9 mouse cellular contexts compared by ENCODE assay signal in the genomic region with DNA sequence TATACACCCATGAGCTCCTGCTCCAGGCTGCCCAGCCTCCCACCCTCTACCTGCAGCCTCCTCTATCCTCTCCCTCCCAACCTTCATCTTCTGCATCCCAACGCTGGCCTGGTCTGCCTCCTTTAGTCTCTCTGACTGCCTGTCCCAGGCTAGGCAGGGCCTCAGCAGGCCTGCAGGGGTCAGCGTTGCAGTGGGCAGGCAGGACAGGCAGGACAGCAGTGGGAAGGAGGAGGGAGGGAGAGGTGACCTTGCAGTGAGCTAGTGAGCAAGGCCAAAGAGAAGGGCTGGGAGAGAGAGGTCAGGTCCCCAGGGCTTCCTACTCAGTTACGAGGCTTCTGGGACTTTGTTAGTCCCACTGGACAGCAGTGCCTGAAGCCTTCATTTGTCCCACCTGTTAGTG. TPM values are rescaled to one million over a fixed set of nuclear protein-coding genes. Genes with fewer than 3 reads are reported as not detected.
DNase-seq lines count a peak whose midpoint lies in the region; TF ChIP-seq lines count a peak whose summit lies in the region.
"Had no signal": no experiment of that assay in that cellular context is flagged by ENCODE, and none has a peak within 500 bp of the region (broad histone marks: within the 10 kb centered on the region; RNA-seq: fewer than 3 reads in every experiment).

No protein-coding gene starts in this region.

- DNase-seq in gastrocnemius, postnatal 10 days: peak; percentile 34
- DNase-seq in gastrocnemius, postnatal 36 days: no peak
- peak; percentile 66 for DNase-seq in cerebellum, adult 8-10 months
- DNase-seq in kidney, postnatal 10 days: peak; percentile 67
- no peak for DNase-seq in spleen, adult 18-20 months
- no peak for DNase-seq in thymus, postnatal 25 days
- DNase-seq in left cerebral cortex, adult 11 months (ENCODE audit: low spot score): no peak

- intact Hi-C loops in gastrocnemius, postnatal 36 days (cut with DNase I): loop anchor here (5.0 kb wide), 1 partner anchor 60 kb away; no protein-coding TSS in a partner anchor

- no peaks in the 10 kb centered on the region for H3K79me3 ChIP-seq in C2C12 (ENCODE audit: low read depth)

- no peaks in the 10 kb centered on the region for H3K36me3 ChIP-seq in C2C12 (ENCODE audit: control insufficient read depth, insufficient read depth)
- H3K36me3 ChIP-seq: limb, embryonic 13.5 days had no signal

- TF ChIP-seq CTCF in C2C12 (IDR thresholded peaks at IDR 0.05; ENCODE audit: control insufficient read depth, insufficient read depth, insufficient read length): peak; percentile 25

- H3ac ChIP-seq in C2C12 (ENCODE audit: control insufficient read depth, insufficient read length, low read depth): no peak overlapping the region

- H3K4me3 ChIP-seq in C2C12 (ENCODE audit: insufficient read depth, poor library complexity, severe bottlenecking): no peak overlapping the region
- H3K4me3 ChIP-seq: limb, embryonic 13.5 days had no signal

- H3K79me2 ChIP-seq in C2C12 (ENCODE audit: control insufficient read depth, insufficient read depth): no peaks in the 10 kb centered on the region

- H3K27me3 ChIP-seq in C2C12 (ENCODE audit: control insufficient read depth, insufficient read depth, insufficient read length): peaks cover 55% of the 10 kb centered on the region

TF ChIP-seq in C2C12, 6 proteins besides CTCF, POLR2A, EP300 and RAD21:
- TF ChIP-seq MYOG (IDR thresholded peaks at IDR 0.05; ENCODE audit: control insufficient read depth, extremely low read depth, insufficient read length): no peak
- no peak for TF ChIP-seq MAX (IDR thresholded peaks at IDR 0.05)
- no peak for TF ChIP-seq FOSL1 (IDR thresholded peaks at IDR 0.05; ENCODE audit: insufficient read depth, low read length, poor library complexity, severe bottlenecking)
- TF ChIP-seq USF1 (IDR thresholded peaks at IDR 0.05; ENCODE audit: low read depth): no peak
- TF ChIP-seq CEBPB (IDR thresholded peaks at IDR 0.05; ENCODE audit: low read depth): no peak
- TF ChIP-seq MYOD1 (IDR thresholded peaks at IDR 0.05; ENCODE audit: control insufficient read depth, insufficient read length, low read depth): no peak

RNA-seq across cellular contexts. Expression of a gene that starts 3.1 kb away (rescaled TPM):
- 1 to 10 TPM; 3.5 TPM for total RNA-seq in gastrocnemius, postnatal 10 days (2021)
- 1 to 10 TPM; 2.3 to 2.5 TPM for total RNA-seq in gastrocnemius, postnatal 36 days (2021)
- polyA plus RNA-seq in C2C12 (2012; fragmentation: generic; extraction: Trizol): 0.23 TPM

Comparison
In these comparisons a context has a peak if more than half of its experiments do, and no peak if none do; other contexts are left out.
1. DNase-seq: peak in gastrocnemius, postnatal 10 days (single experiment), cerebellum, adult 8-10 months (single experiment) and kidney, postnatal 10 days (single experiment); none in gastrocnemius, postnatal 36 days (0 of 2), spleen, adult 18-20 months (0 of 2), thymus, postnatal 25 days (single experiment) and left cerebral cortex, adult 11 months (single experiment).